Mouse (Mus musculus) heart, postnatal 0 days (tissue): ENCODE measurements around the gene Vcpkmt.

Experiments
- CTCF ChIP-seq: IDR thresholded peaks from 2 replicates; pipeline ENCODE4 v1.5.1; 2016; ENCODE audit warnings: antibody characterized with exemption, control low read depth, low read depth
- EP300 ChIP-seq: IDR thresholded peaks from 2 replicates; pipeline ENCODE4 v1.6.1; 2016; ENCODE audit warnings: antibody characterized with exemption, low read depth

DNA sequence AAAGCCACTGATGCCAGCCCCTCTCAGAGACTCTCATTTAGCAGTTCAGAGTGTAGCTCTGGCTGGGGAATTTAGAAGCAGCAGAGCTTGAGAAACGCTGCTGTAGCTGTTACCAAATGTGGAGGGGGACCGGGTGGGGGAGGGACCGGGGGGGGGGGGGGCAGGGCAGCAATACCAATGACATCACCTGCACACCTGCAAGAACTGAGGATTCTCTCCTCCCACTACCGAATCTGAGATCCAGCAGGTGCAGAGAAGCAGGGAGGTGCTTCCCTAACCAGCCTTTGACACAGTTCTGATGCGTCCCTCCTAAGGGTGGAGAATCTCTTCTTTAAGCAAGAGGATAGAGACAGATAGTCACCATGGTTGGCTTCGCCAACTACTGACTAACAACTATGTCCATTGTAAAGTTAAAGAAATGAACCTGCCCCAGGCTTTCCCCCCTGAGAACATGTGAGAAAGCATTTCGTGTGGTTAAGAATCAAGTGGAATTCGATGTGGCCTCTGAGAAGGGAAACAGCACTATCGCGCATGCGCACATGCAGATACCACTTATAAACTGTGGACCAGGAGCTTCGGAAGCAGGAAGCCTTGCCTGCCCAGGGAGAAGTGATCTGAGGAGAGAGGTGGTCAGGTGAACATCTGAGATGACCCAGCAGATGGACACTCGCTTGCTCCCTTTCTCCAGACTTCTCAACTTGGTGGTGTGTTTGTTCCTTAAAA, 37.2 kb downstream of the Vcpkmt start:
- no peak for TF ChIP-seq CTCF
- no peak for TF ChIP-seq EP300
